Mouse (Mus musculus) embryonic facial prominence, embryonic 15.5 days (tissue): ENCODE measurements around the gene Map9. TPM values are rescaled to one million over a fixed set of nuclear protein-coding genes. Genes with fewer than 3 reads are reported as not detected.
"Not testable (repeated sequence)": the region's sequence is repeated elsewhere in the genome, so short reads cannot be mapped to it uniquely, and the experiment has no call there.

ENCODE experiments used
- ATAC-seq: fragments of 200-750 bp; cut with Nextera tagmentation; 2 replicates; pipeline ENCODE4 v1.8.0; 2017; ENCODE audit warnings: low read depth, moderate TSS enrichment; ENCODE audit not compliant: insufficient number of reproducible peaks, low FRiP score, low TSS enrichment
- H3K27ac ChIP-seq: fragments of 300-500 bp; sonication (generic); replicated peaks from 2 replicates; pipeline ENCODE4 v1.5.1; 2015; ENCODE audit warnings: mild to moderate bottlenecking, inconsistent platforms
- H3K27me3 ChIP-seq: fragments of 300-500 bp; sonication (generic); 2 replicates; pipeline ENCODE4 v1.6.1; 2015; ENCODE audit warnings: inconsistent platforms
- H3K36me3 ChIP-seq: fragments of 300-500 bp; sonication (generic); 2 replicates; pipeline ENCODE4 v1.6.1; 2015; ENCODE audit warnings: mild to moderate bottlenecking, inconsistent platforms
- H3K4me1 ChIP-seq: fragments of 300-500 bp; sonication (generic); 2 replicates; pipeline ENCODE4 v1.6.1; 2015; ENCODE audit warnings: inconsistent platforms
- H3K4me2 ChIP-seq: fragments of 300-500 bp; sonication (generic); replicated peaks from 2 replicates; pipeline ENCODE4 v1.6.1; 2015; ENCODE audit warnings: mild to moderate bottlenecking, inconsistent platforms
- H3K4me3 ChIP-seq: fragments of 300-500 bp; sonication (generic); replicated peaks from 2 replicates; pipeline ENCODE4 v1.5.1; 2015; ENCODE audit warnings: mild to moderate bottlenecking, inconsistent platforms
- H3K9ac ChIP-seq: fragments of 300-500 bp; sonication (generic); 2 replicates; pipeline ENCODE4 v1.6.1; 2015; ENCODE audit warnings: inconsistent platforms
- H3K9me3 ChIP-seq: fragments of 300-500 bp; sonication (generic); replicated peaks from 2 replicates; pipeline ENCODE4 v1.6.1; 2016; ENCODE audit warnings: inconsistent platforms
- WGBS: fragments of 180-500 bp; shearing (Covaris S2); methylation state at CpG from one replicate; pipeline ENCODE4 v1.1.7; 2015; 5-methylcytosine and 5-hydroxymethylcytosine counted together
- polyA plus RNA-seq: library from polyadenylated mRNA; unstranded; fragments of >200 nt; fragmentation: Nextera tagmentation; extraction: Ambion mirVana; gene quantifications from 2 replicates; pipeline ENCODE4 v1.2.1, GENCODE M21; 2015

Map9 gene
- polyA plus RNA-seq: 10.1 and 13.5 TPM in 2 replicates

- no peaks in the 10 kb centered on the region for H3K36me3 ChIP-seq
- peaks cover 10% of the 10 kb centered on the region for H3K4me1 ChIP-seq
- H3K27ac ChIP-seq: peak within 1 kb of the TSS; percentile 58
- no peaks in the 10 kb centered on the region for H3K27me3 ChIP-seq
- WGBS: under 1% methylated on average over 54 of the region's 54 CpGs
- H3K9ac ChIP-seq: peak within 1 kb of the TSS; percentile 29; the same call in 1 of the 2 replicates
- ATAC-seq: peak; percentile 100
- H3K4me3 ChIP-seq: peak within 1 kb of the TSS; percentile 75
- peak within 1 kb of the TSS; percentile 90 for H3K4me2 ChIP-seq
- H3K9me3 ChIP-seq: no peaks in the 10 kb centered on the region
Measured at GRCm38 (mm10) chr3:82357797-82358524, at the start of gene Map9. Map9 (plus strand) TSS chr3:82358044.

- no peak overlapping the region for H3K9ac ChIP-seq
- H3K4me1 ChIP-seq: no peaks in the 10 kb centered on the region
- H3K4me2 ChIP-seq: no peak overlapping the region
- H3K27me3 ChIP-seq: no peaks in the 10 kb centered on the region
- H3K9me3 ChIP-seq: no peaks in the 10 kb centered on the region
- no peak for ATAC-seq
- no peak overlapping the region for H3K27ac ChIP-seq
- 85% methylated on average over 4 of the region's 4 CpGs for WGBS
- H3K36me3 ChIP-seq: no peaks in the 10 kb centered on the region
- H3K4me3 ChIP-seq: no peak overlapping the region
Measured at GRCm38 (mm10) chr3:82315728-82316127, 42.1 kb upstream of the Map9 start.

- WGBS: 94% methylated on average over 1 of the region's 1 CpGs
- H3K36me3 ChIP-seq, H3K27ac ChIP-seq, H3K4me1 ChIP-seq, H3K9ac ChIP-seq, H3K4me3 ChIP-seq, H3K9me3 ChIP-seq, ATAC-seq, H3K27me3 ChIP-seq, H3K4me2 ChIP-seq: not testable (repeated sequence)
Measured at GRCm38 (mm10) chr3:82326736-82327135, 31.1 kb upstream of the Map9 start.

- no peak for ATAC-seq
- no peaks in the 10 kb centered on the region for H3K4me1 ChIP-seq
- no peak overlapping the region for H3K4me3 ChIP-seq
- no peak overlapping the region for H3K27ac ChIP-seq
- H3K9ac ChIP-seq: no peak overlapping the region
- WGBS: 100% methylated on average over 1 of the region's 1 CpGs
- H3K4me2 ChIP-seq: no peak overlapping the region
- H3K9me3 ChIP-seq: no peaks in the 10 kb centered on the region
- no peaks in the 10 kb centered on the region for H3K27me3 ChIP-seq
- H3K36me3 ChIP-seq: no peaks in the 10 kb centered on the region
Measured at GRCm38 (mm10) chr3:82332067-82332466, 25.8 kb upstream of the Map9 start.

- no peaks in the 10 kb centered on the region for H3K27me3 ChIP-seq
- WGBS: 88% methylated on average over 4 of the region's 4 CpGs
- no peaks in the 10 kb centered on the region for H3K9me3 ChIP-seq
- no peak overlapping the region for H3K4me3 ChIP-seq
- no peaks in the 10 kb centered on the region for H3K36me3 ChIP-seq
- H3K4me2 ChIP-seq: no peak overlapping the region
- ATAC-seq: no peak
- no peaks in the 10 kb centered on the region for H3K4me1 ChIP-seq
- no peak overlapping the region for H3K27ac ChIP-seq
- H3K9ac ChIP-seq: no peak overlapping the region
Measured at GRCm38 (mm10) chr3:82332536-82332935, 25.3 kb upstream of the Map9 start.

- Histone ChIP-seq H3K9ac (no peak overlapping the region), H3K27ac (no peak overlapping the region), H3K36me3 (no peaks in the 10 kb centered on the region), H3K4me1 (no peaks in the 10 kb centered on the region), H3K4me3 (peak overlapping the region; percentile 27), H3K9me3 (no peaks in the 10 kb centered on the region), H3K27me3 (no peaks in the 10 kb centered on the region), H3K4me2 (peak overlapping the region; percentile 47)
- ATAC-seq: no peak
- 8% methylated on average over 16 of the region's 16 CpGs for WGBS
Measured at GRCm38 (mm10) chr3:82333128-82333969, 24.5 kb upstream of the Map9 start.

GRCm38 (mm10) chr3:82340111-82340510, 17.7 kb upstream of the Map9 start:
- H3K9me3 ChIP-seq: no peaks in the 10 kb centered on the region
- no peaks in the 10 kb centered on the region for H3K36me3 ChIP-seq
- H3K9ac ChIP-seq: no peak overlapping the region
- no peak overlapping the region for H3K4me3 ChIP-seq
- no peaks in the 10 kb centered on the region for H3K4me1 ChIP-seq
- 73% methylated on average over 10 of the region's 10 CpGs for WGBS
- no peak overlapping the region for H3K27ac ChIP-seq
- H3K4me2 ChIP-seq: no peak overlapping the region
- no peak for ATAC-seq
- no peaks in the 10 kb centered on the region for H3K27me3 ChIP-seq

- Histone ChIP-seq H3K27me3 (no peaks in the 10 kb centered on the region), H3K4me2 (no peak overlapping the region), H3K4me3 (no peak overlapping the region), H3K27ac (no peak overlapping the region), H3K4me1 (no peaks in the 10 kb centered on the region), H3K36me3 (no peaks in the 10 kb centered on the region), H3K9me3 (no peaks in the 10 kb centered on the region), H3K9ac (no peak overlapping the region)
- ATAC-seq: no peak
- 21% methylated on average over 2 of the region's 2 CpGs for WGBS
Measured at GRCm38 (mm10) chr3:82348277-82348860, 9.5 kb upstream of the Map9 start.

GRCm38 (mm10) chr3:82350321-82350720, 7.5 kb upstream of the Map9 start:
- Histone ChIP-seq H3K27me3 (no peaks in the 10 kb centered on the region), H3K27ac (no peak overlapping the region), H3K4me2 (no peak overlapping the region), H3K9me3 (no peaks in the 10 kb centered on the region), H3K4me3 (no peak overlapping the region), H3K36me3 (no peaks in the 10 kb centered on the region), H3K4me1 (no peaks in the 10 kb centered on the region), H3K9ac (no peak overlapping the region)
- WGBS: 21% methylated on average over 2 of the region's 2 CpGs
- no peak for ATAC-seq

GRCm38 (mm10) chr3:82357340-82357739, 504 bp upstream of the Map9 start:
- no peak for ATAC-seq
- H3K4me2 ChIP-seq: peak overlapping the region; percentile 90
- no peaks in the 10 kb centered on the region for H3K9me3 ChIP-seq
- no peak overlapping the region; the same call in 1 of the 2 replicates for H3K27ac ChIP-seq
- 3% methylated on average over 5 of the region's 5 CpGs for WGBS
- H3K4me3 ChIP-seq: peak overlapping the region; percentile 75
- H3K27me3 ChIP-seq: no peaks in the 10 kb centered on the region
- H3K9ac ChIP-seq: no peak overlapping the region
- peaks cover 10% of the 10 kb centered on the region for H3K4me1 ChIP-seq
- no peaks in the 10 kb centered on the region for H3K36me3 ChIP-seq

- no peak for ATAC-seq
- no peaks in the 10 kb centered on the region; the same call in 1 of the 2 replicates for H3K36me3 ChIP-seq
- H3K27ac ChIP-seq: no peak overlapping the region
- 68% methylated on average over 8 of the region's 8 CpGs for WGBS
- no peak overlapping the region for H3K9ac ChIP-seq
- H3K4me1 ChIP-seq: peaks cover 10% of the 10 kb centered on the region
- H3K9me3 ChIP-seq: no peaks in the 10 kb centered on the region
- no peak overlapping the region for H3K4me2 ChIP-seq
- peak overlapping the region; percentile 75; the same call in 1 of the 2 replicates for H3K4me3 ChIP-seq
- no peaks in the 10 kb centered on the region for H3K27me3 ChIP-seq
Measured at GRCm38 (mm10) chr3:82359036-82359435, 1.2 kb downstream of the Map9 start.
